Mouse (Mus musculus): Measurements from ENCODE around the gene Cfap97d2. TPM values are rescaled to one million over a fixed set of nuclear protein-coding genes. Genes with fewer than 3 reads are reported as not detected.

Gene Cfap97d2
- polyA plus RNA-seq, 1 experiment from 2014 or later: 0.27 TPM

DNA sequence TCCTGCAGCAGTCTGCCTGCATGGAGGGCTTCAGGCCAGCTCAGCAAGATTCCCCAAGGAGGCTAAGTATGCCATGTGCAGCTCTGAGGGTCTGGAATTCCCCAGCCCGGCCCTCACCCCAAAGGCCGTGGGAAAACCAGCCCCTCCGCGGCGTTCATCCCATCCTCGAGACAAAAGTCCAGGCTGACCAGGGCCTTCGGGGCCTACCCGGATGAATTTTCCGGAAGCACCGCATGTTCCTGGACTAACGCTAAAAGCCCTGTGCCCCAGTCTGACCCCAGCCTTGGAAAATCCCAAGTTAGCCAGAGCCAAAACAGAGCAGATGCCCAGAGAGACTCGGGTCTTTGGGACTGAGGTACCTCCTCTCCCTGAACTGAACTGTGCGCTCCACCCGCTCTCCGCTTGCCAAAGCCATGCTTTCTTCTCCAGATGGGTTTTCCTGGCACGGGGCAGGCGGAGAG, 35.6 kb upstream of the Cfap97d2 start:
- Histone ChIP-seq H3K27me3 (ENCODE audit: control insufficient read depth, insufficient read depth, low read length) (no peaks in the 10 kb centered on the region), H3K4me2 (ENCODE audit: low read depth, low read length) (no peak overlapping the region), H3K4me1 (ENCODE audit: control insufficient read depth, insufficient read depth, low read length) (no peaks in the 10 kb centered on the region), H3K9ac (replicated peaks; ENCODE audit: low read length) (no peak overlapping the region), H3K4me3 (ENCODE audit: low read depth, low read length) (no peak overlapping the region), H3K27ac (replicated peaks; ENCODE audit: low read depth, low read length) (no peak overlapping the region), H3K36me3 (replicated peaks; ENCODE audit: control insufficient read depth, insufficient read depth, low read depth, low read length) (no peaks in the 10 kb centered on the region), H3K9me3 (replicated peaks; ENCODE audit: control insufficient read depth, low read length) (no peaks in the 10 kb centered on the region)
- 76% methylated on average over 17 of the region's 17 CpGs for WGBS
- DNase-seq (ENCODE audit: low spot score) (no peak), ATAC-seq (replicated peaks; ENCODE audit: insufficient number of reproducible peaks, low FRiP score, low TSS enrichment, low read depth) (no peak)

GRCm38 (mm10) chr8:13671246-13672003, 34.3 kb upstream of the Cfap97d2 start:
- DNase-seq (ENCODE audit: low spot score) (no peak), ATAC-seq (replicated peaks; ENCODE audit: insufficient number of reproducible peaks, low FRiP score, low TSS enrichment, low read depth) (no peak)
- Histone ChIP-seq H3K9ac (replicated peaks; ENCODE audit: low read length) (no peak overlapping the region), H3K27ac (replicated peaks; ENCODE audit: low read depth, low read length) (no peak overlapping the region), H3K4me1 (ENCODE audit: control insufficient read depth, insufficient read depth, low read length) (no peaks in the 10 kb centered on the region), H3K27me3 (ENCODE audit: control insufficient read depth, insufficient read depth, low read length) (no peaks in the 10 kb centered on the region), H3K36me3 (replicated peaks; ENCODE audit: control insufficient read depth, insufficient read depth, low read depth, low read length) (no peaks in the 10 kb centered on the region), H3K4me3 (ENCODE audit: low read depth, low read length) (no peak overlapping the region), H3K9me3 (replicated peaks; ENCODE audit: control insufficient read depth, low read length) (no peaks in the 10 kb centered on the region), H3K4me2 (ENCODE audit: low read depth, low read length) (no peak overlapping the region)
- 87% methylated on average over 10 of the region's 10 CpGs for WGBS

DNA sequence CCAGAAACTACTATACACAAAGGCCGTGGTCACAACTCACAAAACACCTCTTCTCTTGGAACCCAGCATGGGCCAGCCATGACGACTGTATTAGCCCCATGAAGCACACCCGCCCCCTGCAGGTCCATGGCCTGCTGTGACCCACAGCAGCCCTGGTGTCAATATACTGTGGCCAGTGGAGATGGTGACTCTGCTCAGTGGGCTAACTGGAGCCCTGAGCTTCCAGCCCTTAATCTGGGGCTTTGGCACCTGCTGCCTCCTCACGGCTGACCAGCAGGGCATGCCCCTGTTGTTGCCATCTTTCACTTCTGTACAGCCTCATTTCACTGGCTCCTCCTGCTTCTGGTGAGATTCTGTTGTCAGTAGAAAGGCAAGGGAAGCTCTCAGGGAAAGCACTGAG, 32.5 kb upstream of the Cfap97d2 start:
- Histone ChIP-seq H3K27me3 (ENCODE audit: control insufficient read depth, insufficient read depth, low read length) (no peaks in the 10 kb centered on the region), H3K4me1 (ENCODE audit: control insufficient read depth, insufficient read depth, low read length) (no peaks in the 10 kb centered on the region), H3K9ac (replicated peaks; ENCODE audit: low read length) (no peak overlapping the region), H3K4me2 (ENCODE audit: low read depth, low read length) (no peak overlapping the region), H3K4me3 (ENCODE audit: low read depth, low read length) (no peak overlapping the region), H3K36me3 (replicated peaks; ENCODE audit: control insufficient read depth, insufficient read depth, low read depth, low read length) (no peaks in the 10 kb centered on the region), H3K9me3 (replicated peaks; ENCODE audit: control insufficient read depth, low read length) (no peaks in the 10 kb centered on the region), H3K27ac (replicated peaks; ENCODE audit: low read depth, low read length) (no peak overlapping the region)
- ATAC-seq (replicated peaks; ENCODE audit: insufficient number of reproducible peaks, low FRiP score, low TSS enrichment, low read depth) (no peak), DNase-seq (ENCODE audit: low spot score) (no peak)
- WGBS: 83% methylated on average over 4 of the region's 4 CpGs

DNA sequence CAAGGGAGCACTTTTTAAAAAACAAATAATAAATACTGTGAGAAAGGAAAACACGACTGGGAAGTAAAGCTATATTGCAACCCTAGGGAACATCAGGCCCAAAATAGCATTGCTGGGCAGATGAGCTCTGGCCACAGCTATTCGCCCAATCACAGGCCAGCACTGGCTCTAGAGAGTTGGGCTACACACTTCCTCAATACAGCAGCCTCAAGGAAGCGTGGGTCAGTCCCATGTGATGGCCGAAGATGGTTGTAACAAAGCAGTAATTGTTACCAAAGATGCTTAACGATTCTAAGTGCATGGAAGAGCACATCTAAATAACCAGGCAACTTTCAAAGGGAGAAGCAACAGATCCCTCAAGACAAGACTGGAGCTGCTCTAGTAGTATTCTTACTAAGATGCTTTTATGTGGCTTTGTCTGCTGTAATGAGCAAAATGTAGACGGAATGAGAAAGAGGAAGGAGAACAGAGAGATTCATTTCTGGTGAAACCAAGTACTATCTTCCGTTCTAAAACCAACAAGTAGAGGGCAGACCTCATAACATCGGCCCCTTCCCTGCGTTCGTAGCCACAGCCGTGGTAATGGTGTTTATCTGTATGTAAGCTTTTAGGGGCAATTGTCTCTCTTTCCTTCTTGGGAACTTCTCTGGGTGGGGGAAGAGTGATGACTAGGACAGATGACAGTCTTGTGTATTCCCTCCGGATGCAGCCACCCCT, 31.2 kb upstream of the Cfap97d2 start:
- H3K4me3 ChIP-seq (ENCODE audit: low read depth, low read length): no peak overlapping the region
- no peak overlapping the region for H3K9ac ChIP-seq (replicated peaks; ENCODE audit: low read length)
- no peaks in the 10 kb centered on the region for H3K9me3 ChIP-seq (replicated peaks; ENCODE audit: control insufficient read depth, low read length)
- DNase-seq (ENCODE audit: low spot score) (no peak), ATAC-seq (replicated peaks; ENCODE audit: insufficient number of reproducible peaks, low FRiP score, low TSS enrichment, low read depth) (no peak)
- H3K4me2 ChIP-seq (ENCODE audit: low read depth, low read length): no peak overlapping the region
- 49% methylated on average over 12 of the region's 12 CpGs for WGBS
- H3K27ac ChIP-seq (replicated peaks; ENCODE audit: low read depth, low read length): no peak overlapping the region
- H3K36me3 ChIP-seq (replicated peaks; ENCODE audit: control insufficient read depth, insufficient read depth, low read depth, low read length): no peaks in the 10 kb centered on the region
- H3K27me3 ChIP-seq (ENCODE audit: control insufficient read depth, insufficient read depth, low read length): no peaks in the 10 kb centered on the region
- no peaks in the 10 kb centered on the region for H3K4me1 ChIP-seq (ENCODE audit: control insufficient read depth, insufficient read depth, low read length)

DNA sequence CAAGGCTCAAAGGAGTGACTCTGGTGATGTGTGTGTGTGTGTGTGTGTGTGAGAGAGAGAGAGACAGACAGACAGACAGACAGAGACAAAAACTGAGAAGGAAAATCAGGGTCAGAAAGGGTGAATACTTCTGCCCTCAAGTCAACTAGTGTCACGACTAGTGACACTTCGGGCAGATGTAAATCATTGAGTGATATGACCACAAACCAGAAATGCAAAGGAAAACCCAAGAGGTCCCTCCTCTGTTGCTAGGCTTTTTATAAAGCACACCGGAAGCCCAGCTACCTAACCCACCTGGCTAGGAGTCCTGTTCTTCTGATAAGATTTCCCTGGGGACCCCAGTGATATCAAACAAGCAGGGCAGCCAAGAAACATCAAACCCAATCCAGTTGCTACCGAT, 30.6 kb upstream of the Cfap97d2 start:
- Histone ChIP-seq H3K4me3 (ENCODE audit: low read depth, low read length) (no peak overlapping the region), H3K36me3 (replicated peaks; ENCODE audit: control insufficient read depth, insufficient read depth, low read depth, low read length) (no peaks in the 10 kb centered on the region), H3K9me3 (replicated peaks; ENCODE audit: control insufficient read depth, low read length) (no peaks in the 10 kb centered on the region), H3K9ac (replicated peaks; ENCODE audit: low read length) (no peak overlapping the region), H3K27me3 (ENCODE audit: control insufficient read depth, insufficient read depth, low read length) (no peaks in the 10 kb centered on the region), H3K4me1 (ENCODE audit: control insufficient read depth, insufficient read depth, low read length) (no peaks in the 10 kb centered on the region), H3K27ac (replicated peaks; ENCODE audit: low read depth, low read length) (no peak overlapping the region), H3K4me2 (ENCODE audit: low read depth, low read length) (peak overlapping the region; percentile 22)
- 64% methylated on average over 4 of the region's 4 CpGs for WGBS
- ATAC-seq (replicated peaks; ENCODE audit: insufficient number of reproducible peaks, low FRiP score, low TSS enrichment, low read depth): no peak
- DNase-seq (ENCODE audit: low spot score): no peak

DNA sequence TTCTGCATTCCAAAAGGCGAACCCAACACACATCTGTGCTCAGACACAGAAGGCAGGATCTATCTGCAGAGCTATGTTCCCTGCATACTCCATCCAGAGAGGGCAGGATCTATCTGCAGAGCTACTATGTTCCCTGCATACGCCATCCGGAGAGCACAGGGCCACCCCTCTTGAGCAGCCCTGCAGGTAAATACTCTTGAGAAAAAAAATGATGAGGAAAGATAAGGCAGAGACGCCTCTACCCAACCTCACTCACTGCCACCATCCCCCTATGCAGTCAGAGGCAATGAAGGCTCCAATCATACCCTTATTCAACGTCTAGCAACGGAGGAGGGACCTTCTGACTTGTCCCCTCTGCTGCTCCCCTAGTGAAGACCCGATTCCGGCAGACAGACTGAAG, 30.2 kb upstream of the Cfap97d2 start:
- WGBS: 40% methylated on average over 8 of the region's 8 CpGs
- no peaks in the 10 kb centered on the region for H3K9me3 ChIP-seq (replicated peaks; ENCODE audit: control insufficient read depth, low read length)
- H3K9ac ChIP-seq (replicated peaks; ENCODE audit: low read length): no peak overlapping the region
- H3K4me2 ChIP-seq (ENCODE audit: low read depth, low read length): peak overlapping the region; percentile 88
- ATAC-seq (replicated peaks; ENCODE audit: insufficient number of reproducible peaks, low FRiP score, low TSS enrichment, low read depth) (no peak), DNase-seq (ENCODE audit: low spot score) (no peak)
- H3K27me3 ChIP-seq (ENCODE audit: control insufficient read depth, insufficient read depth, low read length): no peaks in the 10 kb centered on the region
- H3K4me1 ChIP-seq (ENCODE audit: control insufficient read depth, insufficient read depth, low read length): no peaks in the 10 kb centered on the region
- no peaks in the 10 kb centered on the region for H3K36me3 ChIP-seq (replicated peaks; ENCODE audit: control insufficient read depth, insufficient read depth, low read depth, low read length)
- no peak overlapping the region for H3K27ac ChIP-seq (replicated peaks; ENCODE audit: low read depth, low read length)
- peak overlapping the region; percentile 1; the same call in 1 of the 2 replicates for H3K4me3 ChIP-seq (ENCODE audit: low read depth, low read length)

DNA sequence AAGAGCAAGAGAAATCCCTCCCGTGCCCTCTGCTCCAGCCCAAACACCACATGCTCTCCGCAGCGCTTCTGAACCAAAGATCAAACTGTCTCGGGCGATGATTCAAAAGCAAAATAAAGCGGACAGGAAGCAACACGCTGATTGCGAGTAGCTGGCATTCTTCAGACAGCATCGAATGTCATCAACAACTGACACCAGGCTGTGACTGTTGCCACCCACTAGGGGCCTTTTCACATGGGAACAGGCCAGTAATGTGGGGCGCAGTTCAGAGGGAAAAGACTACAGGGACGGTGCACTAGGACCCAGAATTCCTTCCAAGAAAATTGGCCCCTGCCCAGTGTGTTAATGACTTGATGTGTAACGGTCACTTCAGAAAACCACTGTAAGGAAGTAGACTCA, 29.4 kb upstream of the Cfap97d2 start:
- Histone ChIP-seq H3K27ac (replicated peaks; ENCODE audit: low read depth, low read length) (no peak overlapping the region), H3K9me3 (replicated peaks; ENCODE audit: control insufficient read depth, low read length) (no peaks in the 10 kb centered on the region), H3K4me2 (ENCODE audit: low read depth, low read length) (peak overlapping the region; percentile 88), H3K4me3 (ENCODE audit: low read depth, low read length) (peak overlapping the region; percentile 80), H3K36me3 (replicated peaks; ENCODE audit: control insufficient read depth, insufficient read depth, low read depth, low read length) (no peaks in the 10 kb centered on the region), H3K4me1 (ENCODE audit: control insufficient read depth, insufficient read depth, low read length) (no peaks in the 10 kb centered on the region), H3K9ac (replicated peaks; ENCODE audit: low read length) (peak overlapping the region; percentile 67; the same call in 1 of the 2 replicates), H3K27me3 (ENCODE audit: control insufficient read depth, insufficient read depth, low read length) (no peaks in the 10 kb centered on the region)
- ATAC-seq (replicated peaks; ENCODE audit: insufficient number of reproducible peaks, low FRiP score, low TSS enrichment, low read depth) (no peak), DNase-seq (ENCODE audit: low spot score) (peak; percentile 67)
- WGBS: 2% methylated on average over 12 of the region's 12 CpGs

All from embryonic facial prominence, embryonic 11.5 days (tissue).